ENCODE assay signal across 12 mouse cellular contexts in genomic region chr6:104603371-104603770, GRCm38 (mm10).
A peak's percentile ranks its signal among the peaks of the same experiment; 100 is the strongest.
DNase-seq lines count a peak whose midpoint lies in the region; ATAC-seq and TF ChIP-seq lines count a peak whose summit lies in the region.
"Had no signal": no experiment of that assay in that cellular context is flagged by ENCODE, and none has a peak within 500 bp of the region (broad histone marks: within the 10 kb centered on the region; RNA-seq: fewer than 3 reads in every experiment).

No protein-coding gene starts in this region.

- no peak overlapping the region for H3K27ac ChIP-seq in kidney, embryonic 15.5 days
- H3K27ac ChIP-seq in forebrain, embryonic 12.5 days, result no peak overlapping the region
- H3K27ac ChIP-seq in forebrain, postnatal 0 days (ENCODE audit: low read depth, low read length), result no peak overlapping the region
- H3K27ac ChIP-seq in midbrain, embryonic 16.5 days (ENCODE audit: low read length), result no peak overlapping the region
- no peak overlapping the region for H3K27ac ChIP-seq in liver, postnatal 0 days (ENCODE audit: low read depth)
- H3K27ac ChIP-seq in heart, embryonic 10.5 days, result no peak overlapping the region
- H3K27ac ChIP-seq: heart, adult 2 months; limb, embryonic 12.5 days had no signal

- no peaks in the 10 kb centered on the region for H3K27me3 ChIP-seq in kidney, embryonic 15.5 days
- H3K27me3 ChIP-seq in forebrain, embryonic 12.5 days, result no peaks in the 10 kb centered on the region
- H3K27me3 ChIP-seq in forebrain, postnatal 0 days (ENCODE audit: insufficient read depth, low read length), result no peaks in the 10 kb centered on the region
- no peaks in the 10 kb centered on the region for H3K27me3 ChIP-seq in midbrain, embryonic 16.5 days (ENCODE audit: control insufficient read depth, insufficient read depth, low read depth, low read length)
- no peaks in the 10 kb centered on the region for H3K27me3 ChIP-seq in liver, postnatal 0 days (ENCODE audit: insufficient read depth, low read length)
- no peaks in the 10 kb centered on the region for H3K27me3 ChIP-seq in heart, embryonic 10.5 days (ENCODE audit: insufficient read depth, poor library complexity, severe bottlenecking)
- H3K27me3 ChIP-seq: CH12.LX; limb, embryonic 12.5 days had no signal

- H3K36me3 ChIP-seq in kidney, embryonic 15.5 days, result no peaks in the 10 kb centered on the region
- H3K36me3 ChIP-seq in forebrain, embryonic 12.5 days (replicated peaks), result no peaks in the 10 kb centered on the region
- no peaks in the 10 kb centered on the region for H3K36me3 ChIP-seq in forebrain, postnatal 0 days (ENCODE audit: insufficient read depth)
- H3K36me3 ChIP-seq in midbrain, embryonic 16.5 days (ENCODE audit: control insufficient read depth, insufficient read depth, low read length), result no peaks in the 10 kb centered on the region
- no peaks in the 10 kb centered on the region for H3K36me3 ChIP-seq in liver, postnatal 0 days (replicated peaks; ENCODE audit: insufficient read depth, low read length)
- H3K36me3 ChIP-seq in heart, embryonic 10.5 days, result no peaks in the 10 kb centered on the region
- H3K36me3 ChIP-seq: limb, embryonic 12.5 days had no signal

- TF ChIP-seq CTCF in forebrain, postnatal 0 days (IDR thresholded peaks at IDR 0.05; ENCODE audit: low read depth), result no peak
- no peak for TF ChIP-seq CTCF in liver, postnatal 0 days (IDR thresholded peaks at IDR 0.05; ENCODE audit: low read depth)

- no peaks in the 10 kb centered on the region for H3K9me3 ChIP-seq in kidney, embryonic 15.5 days (replicated peaks)
- no peaks in the 10 kb centered on the region for H3K9me3 ChIP-seq in forebrain, embryonic 12.5 days
- no peaks in the 10 kb centered on the region for H3K9me3 ChIP-seq in forebrain, postnatal 0 days (ENCODE audit: low read length)
- no peaks in the 10 kb centered on the region for H3K9me3 ChIP-seq in midbrain, embryonic 16.5 days (replicated peaks; ENCODE audit: control insufficient read depth, low read length, poor library complexity, severe bottlenecking)
- no peaks in the 10 kb centered on the region for H3K9me3 ChIP-seq in liver, postnatal 0 days (ENCODE audit: low read length)
- no peaks in the 10 kb centered on the region for H3K9me3 ChIP-seq in heart, embryonic 10.5 days
- H3K9me3 ChIP-seq: limb, embryonic 12.5 days had no signal

- peak; percentile 3 for DNase-seq in kidney, postnatal 4 days
- peak; percentile 13 for DNase-seq in forebrain, postnatal 0 days
- DNase-seq in liver, postnatal 0 days, result no peak
- no peak for DNase-seq in heart, embryonic 10.5 days (ENCODE audit: low spot score)
- DNase-seq: heart, adult 2 months; heart, postnatal 36 days; right cerebral cortex, postnatal 25 days had no signal

- no peak overlapping the region for H3K9ac ChIP-seq in kidney, embryonic 15.5 days
- no peak overlapping the region for H3K9ac ChIP-seq in forebrain, embryonic 12.5 days
- H3K9ac ChIP-seq in forebrain, postnatal 0 days, result no peak overlapping the region
- H3K9ac ChIP-seq in midbrain, embryonic 16.5 days (ENCODE audit: low read depth, low read length), result no peak overlapping the region
- H3K9ac ChIP-seq in liver, postnatal 0 days (replicated peaks), result no peak overlapping the region
- H3K9ac ChIP-seq: limb, embryonic 12.5 days had no signal

- no peaks in the 10 kb centered on the region for H3K4me1 ChIP-seq in kidney, embryonic 15.5 days
- H3K4me1 ChIP-seq in forebrain, embryonic 12.5 days, result 0 out of 2 replicates have a peak, but pooled peaks cover 3% of the 10 kb centered on the region
- no peaks in the 10 kb centered on the region for H3K4me1 ChIP-seq in forebrain, postnatal 0 days (ENCODE audit: insufficient read depth)
- no peaks in the 10 kb centered on the region for H3K4me1 ChIP-seq in midbrain, embryonic 16.5 days (ENCODE audit: control insufficient read depth, insufficient read depth, low read length)
- H3K4me1 ChIP-seq in liver, postnatal 0 days (ENCODE audit: insufficient read depth), result no peaks in the 10 kb centered on the region
- H3K4me1 ChIP-seq in heart, embryonic 10.5 days, result no peaks in the 10 kb centered on the region
- H3K4me1 ChIP-seq: limb, embryonic 12.5 days had no signal

- no peak for TF ChIP-seq EP300 in liver, postnatal 0 days (IDR thresholded peaks at IDR 0.05; ENCODE audit: low read depth)

- no peak overlapping the region for H3K4me3 ChIP-seq in kidney, embryonic 15.5 days (replicated peaks)
- H3K4me3 ChIP-seq in forebrain, embryonic 12.5 days (replicated peaks), result no peak overlapping the region
- H3K4me3 ChIP-seq in forebrain, postnatal 0 days (ENCODE audit: low read depth, low read length), result no peak overlapping the region
- no peak overlapping the region for H3K4me3 ChIP-seq in midbrain, embryonic 16.5 days (ENCODE audit: low read depth, low read length)
- H3K4me3 ChIP-seq in liver, postnatal 0 days (ENCODE audit: low read depth, low read length), result no peak overlapping the region
- H3K4me3 ChIP-seq in heart, embryonic 10.5 days, result no peak overlapping the region
- H3K4me3 ChIP-seq: heart, adult 2 months; limb, embryonic 12.5 days had no signal

- H3K4me2 ChIP-seq in kidney, embryonic 15.5 days, result no peak overlapping the region
- H3K4me2 ChIP-seq in forebrain, embryonic 12.5 days, result no peak overlapping the region
- no peak overlapping the region for H3K4me2 ChIP-seq in forebrain, postnatal 0 days (ENCODE audit: low read depth)
- no peak overlapping the region for H3K4me2 ChIP-seq in midbrain, embryonic 16.5 days (ENCODE audit: low read length)
- H3K4me2 ChIP-seq in liver, postnatal 0 days (ENCODE audit: low read depth, low read length), result no peak overlapping the region
- H3K4me2 ChIP-seq: limb, embryonic 12.5 days had no signal

- no peak for ATAC-seq in kidney, embryonic 15.5 days (replicated peaks; ENCODE audit: low FRiP score)
- ATAC-seq in forebrain, embryonic 12.5 days (ENCODE audit: low FRiP score), result peak; percentile 62
- ATAC-seq in forebrain, postnatal 0 days, result no peak
- 0 out of 2 replicates have a peak, but pooled peaks have one; percentile 58 for ATAC-seq in midbrain, embryonic 16.5 days
- ATAC-seq in liver, postnatal 0 days, result no peak

- WGBS in kidney, embryonic 15.5 days, result 46% methylated on average over 4 of the region's 4 CpGs
- 53% methylated on average over 4 of the region's 4 CpGs for WGBS in forebrain, embryonic 12.5 days
- WGBS in forebrain, postnatal 0 days, result 34% methylated on average over 4 of the region's 4 CpGs
- WGBS in midbrain, embryonic 16.5 days, result 36% methylated on average over 4 of the region's 4 CpGs
- WGBS in liver, postnatal 0 days (ENCODE audit: insufficient replicate concordance), result 73% methylated on average over 4 of the region's 4 CpGs
- 81% methylated on average over 4 of the region's 4 CpGs for WGBS in heart, embryonic 10.5 days

Comparison
In these comparisons a context has a peak if more than half of its experiments do, and no peak if none do; other contexts are left out.
1. ATAC-seq: peak in forebrain, embryonic 12.5 days (single experiment) and midbrain, embryonic 16.5 days (single experiment); none in kidney, embryonic 15.5 days (single experiment), forebrain, postnatal 0 days (single experiment) and liver, postnatal 0 days (single experiment).
2. DNase-seq: peak in kidney, postnatal 4 days (2 of 2) and forebrain, postnatal 0 days (single experiment); none in liver, postnatal 0 days (single experiment) and heart, embryonic 10.5 days (single experiment).